Mouse (Mus musculus): ENCODE results near the gene Zfyve1.

GRCm38 (mm10) chr12:83594454-83595040 is 2.5 kb downstream of the Zfyve1 start:
- no peak for TF ChIP-seq CTCF (IDR thresholded peaks at IDR 0.05; ENCODE audit: borderline replicate concordance, insufficient read depth, low read depth, low read length)
- no peak for TF ChIP-seq POLR2A (IDR thresholded peaks at IDR 0.05; ENCODE audit: borderline replicate concordance, insufficient read depth, low read length)
